ENCODE assay signal across 16 mouse cellular contexts in the genomic region with DNA sequence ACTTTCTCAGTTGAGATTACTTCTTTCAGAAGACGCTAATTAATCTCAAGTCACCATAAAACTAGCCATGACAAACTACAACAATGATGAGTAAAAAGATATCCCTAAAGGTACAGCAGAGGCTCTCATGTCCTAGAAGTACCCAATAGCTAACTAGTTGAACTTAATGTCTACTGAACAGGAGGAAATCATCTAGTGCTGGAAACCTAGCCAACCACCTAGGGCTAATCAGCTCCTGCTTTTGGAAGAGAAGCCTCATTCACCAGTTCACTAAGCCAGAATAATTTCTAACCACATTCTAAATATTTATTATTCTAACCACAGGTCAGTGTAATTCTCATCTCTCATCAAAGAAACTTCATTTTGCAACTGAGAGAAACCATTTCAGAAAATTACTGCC.
"Had no signal": no experiment of that assay in that cellular context is flagged by ENCODE, and none has a peak within 500 bp of the region (broad histone marks: within the 10 kb centered on the region; RNA-seq: fewer than 3 reads in every experiment).

No protein-coding gene starts in this region.

- H3K27ac ChIP-seq: neural tube, embryonic 13.5 days; neural tube, embryonic 15.5 days; stomach, embryonic 15.5 days; stomach, postnatal 0 days had no signal

- H3K36me3 ChIP-seq: neural tube, embryonic 13.5 days; neural tube, embryonic 15.5 days; stomach, embryonic 15.5 days had no signal

- H3K4me3 ChIP-seq: neural tube, embryonic 13.5 days; neural tube, embryonic 15.5 days; stomach, embryonic 15.5 days had no signal

- H3K4me1 ChIP-seq: neural tube, embryonic 13.5 days; neural tube, embryonic 15.5 days; stomach, embryonic 15.5 days had no signal

- H3K4me2 ChIP-seq: neural tube, embryonic 13.5 days; neural tube, embryonic 15.5 days; stomach, embryonic 15.5 days had no signal

- H3K9me3 ChIP-seq: neural tube, embryonic 13.5 days; neural tube, embryonic 15.5 days; stomach, embryonic 15.5 days had no signal

- H3K9ac ChIP-seq: neural tube, embryonic 13.5 days; neural tube, embryonic 15.5 days; stomach, embryonic 15.5 days had no signal

- H3K27me3 ChIP-seq: neural tube, embryonic 13.5 days; neural tube, embryonic 15.5 days; stomach, embryonic 15.5 days had no signal

- DNase-seq: retina, postnatal 1 day; right cerebral cortex, adult 18-20 months; right cerebral cortex, postnatal 14 days; right cerebral cortex, postnatal 25 days; right cerebral cortex, postnatal 4 days; spleen, adult 18-20 months; thymus, adult 18-20 months; thymus, adult 2 months; thymus, postnatal 14 days; thymus, postnatal 25 days; thymus, postnatal 36 days; thymus, postnatal 4 days had no signal
